Mouse (Mus musculus) heart, embryonic 14.5 days (tissue): ENCODE measurements around the gene Pdcd1lg2. TPM values are rescaled to one million over a fixed set of nuclear protein-coding genes. Genes with fewer than 3 reads are reported as not detected.

Experiments used
- ATAC-seq: fragments of 200-750 bp; cut with Nextera tagmentation; 2 replicates; pipeline ENCODE4 v1.8.0; 2017; ENCODE audit warnings: low read depth, moderate TSS enrichment; ENCODE audit not compliant: insufficient number of reproducible peaks, insufficient read depth, low FRiP score
- H3K27ac ChIP-seq, 2 experiments: fragments of 200-500 bp in 1 of 2; fragments of 300-500 bp in 1 of 2; sonication (generic) in 1 of 2; replicated peaks in 1 of 2; 2 replicates each; pipeline ENCODE4 v1.5.1; 2012 to 2014; ENCODE audit warnings: low read depth in 2 of 2, low read length in 2 of 2, control low read depth in 1 of 2, mild to moderate bottlenecking in 1 of 2, mixed read lengths in 1 of 2; ENCODE audit not compliant: control insufficient read depth in 1 of 2, insufficient read depth in 1 of 2
- H3K27me3 ChIP-seq: fragments of 300-500 bp; sonication (generic); 2 replicates; pipeline ENCODE4 v1.6.1; 2014; ENCODE audit warnings: mild to moderate bottlenecking, low read length, control low read depth; ENCODE audit not compliant: control insufficient read depth, insufficient read depth
- H3K36me3 ChIP-seq: fragments of 300-500 bp; sonication (generic); 2 replicates; pipeline ENCODE4 v1.6.1; 2014; ENCODE audit warnings: mild to moderate bottlenecking, control low read depth, low read length, mixed read lengths; ENCODE audit not compliant: control insufficient read depth, insufficient read depth
- H3K4me1 ChIP-seq, 2 experiments: fragments of 200-500 bp in 1 of 2; fragments of 300-500 bp in 1 of 2; sonication (generic) in 1 of 2; 2 replicates each; pipeline ENCODE4 v1.6.1; 2012 to 2014; ENCODE audit warnings: low read length in 2 of 2, control low read depth in 1 of 2, mixed read lengths in 1 of 2; ENCODE audit not compliant: control insufficient read depth in 2 of 2, insufficient read depth in 2 of 2
- H3K4me2 ChIP-seq: fragments of 300-500 bp; sonication (generic); 2 replicates; pipeline ENCODE4 v1.6.1; 2014; ENCODE audit warnings: mild to moderate bottlenecking, low read length
- H3K4me3 ChIP-seq, 2 experiments: fragments of 200-500 bp in 1 of 2; fragments of 300-500 bp in 1 of 2; sonication (generic) in 1 of 2; 2 replicates each; pipeline ENCODE4 v1.5.1; 2012 to 2014; ENCODE audit warnings: low read length in 2 of 2, mild to moderate bottlenecking in 2 of 2, control low read depth in 1 of 2, low read depth in 1 of 2, moderate library complexity in 1 of 2; ENCODE audit not compliant: control insufficient read depth in 1 of 2, insufficient read depth in 1 of 2
- H3K9ac ChIP-seq: fragments of 300-500 bp; sonication (generic); 2 replicates; pipeline ENCODE4 v1.6.1; 2014; ENCODE audit warnings: mild to moderate bottlenecking, low read length
- H3K9me3 ChIP-seq: fragments of 300-500 bp; sonication (generic); 2 replicates; pipeline ENCODE4 v1.6.1; 2016; ENCODE audit warnings: low read length, control low read depth; ENCODE audit not compliant: control insufficient read depth
- WGBS: fragments of 180-500 bp; shearing (Covaris S2); extraction: QIAGEN DNeasy Blood & Tissue Kit; methylation state at CpG from one replicate; pipeline ENCODE4 v1.1.7; 2014; 5-methylcytosine and 5-hydroxymethylcytosine counted together
- polyA plus RNA-seq: library from polyadenylated mRNA; unstranded; fragments of >200 nt; fragmentation: Nextera tagmentation; extraction: Ambion mirVana; gene quantifications from 2 replicates; pipeline ENCODE4 v1.2.1, GENCODE M21; 2014

Pdcd1lg2 gene
- polyA plus RNA-seq, 1 experiment from 2014 or later, result not detected

- Histone ChIP-seq H3K9me3 (no peaks in the 10 kb centered on the region), H3K4me1 (peaks cover 2 to 3% of the 10 kb centered on the region in 2 experiments; a peak in 3 of 4 replicates), H3K4me3 (no peak overlapping the region), H3K27me3 (no peaks in the 10 kb centered on the region), H3K4me2 (no peak overlapping the region), H3K9ac (no peak overlapping the region), H3K36me3 (no peaks in the 10 kb centered on the region), H3K27ac (no peak overlapping the region)
- 86% methylated on average over 3 of the region's 3 CpGs for WGBS
- ATAC-seq, result no peak
Observed at GRCm38 (mm10) chr19:29372621-29373020, 38.1 kb upstream of the Pdcd1lg2 start.

- Histone ChIP-seq H3K27ac (no peak overlapping the region), H3K4me2 (peak overlapping the region; percentile 58), H3K4me1 (peaks cover 2 to 3% of the 10 kb centered on the region in 2 experiments; a peak in 3 of 4 replicates), H3K4me3 (peak overlapping the region; percentile 11 to 25; a peak in 3 of 4 replicates), H3K9ac (peak overlapping the region; percentile 30; the same call in 1 of the 2 replicates), H3K27me3 (no peaks in the 10 kb centered on the region), H3K9me3 (no peaks in the 10 kb centered on the region), H3K36me3 (no peaks in the 10 kb centered on the region)
- WGBS, result 47% methylated on average over 11 of the region's 11 CpGs
- no peak for ATAC-seq
Observed at GRCm38 (mm10) chr19:29373438-29373837, 37.3 kb upstream of the Pdcd1lg2 start.

- Histone ChIP-seq H3K4me1 (peaks cover 2 to 3% of the 10 kb centered on the region in 2 experiments; a peak in 3 of 4 replicates), H3K9me3 (no peaks in the 10 kb centered on the region), H3K27ac (no peak overlapping the region), H3K4me3 (no peak overlapping the region), H3K36me3 (no peaks in the 10 kb centered on the region), H3K27me3 (no peaks in the 10 kb centered on the region), H3K9ac (no peak overlapping the region), H3K4me2 (no peak overlapping the region)
- ATAC-seq, result no peak
- 86% methylated on average over 9 of the region's 9 CpGs for WGBS
Observed at GRCm38 (mm10) chr19:29374947-29375346, 35.8 kb upstream of the Pdcd1lg2 start.

GRCm38 (mm10) chr19:29376382-29376781, 34.3 kb upstream of the Pdcd1lg2 start:
- no peak for ATAC-seq
- Histone ChIP-seq H3K4me1 (peaks cover 2 to 3% of the 10 kb centered on the region in 2 experiments; a peak in 3 of 4 replicates), H3K9me3 (no peaks in the 10 kb centered on the region), H3K9ac (no peak overlapping the region), H3K4me3 (no peak overlapping the region), H3K27ac (no peak overlapping the region), H3K27me3 (no peaks in the 10 kb centered on the region), H3K36me3 (no peaks in the 10 kb centered on the region), H3K4me2 (no peak overlapping the region)
- 70% methylated on average over 3 of the region's 3 CpGs for WGBS

- no peak overlapping the region for H3K4me3 ChIP-seq
- no peak for ATAC-seq
- no peak overlapping the region for H3K9ac ChIP-seq
- no peaks in the 10 kb centered on the region for H3K36me3 ChIP-seq
- no peaks in the 10 kb centered on the region for H3K9me3 ChIP-seq
- WGBS, result 84% methylated on average over 14 of the region's 14 CpGs
- no peak overlapping the region for H3K4me2 ChIP-seq
- no peaks in the 10 kb centered on the region for H3K4me1 ChIP-seq
- H3K27ac ChIP-seq, result no peak overlapping the region
- no peaks in the 10 kb centered on the region for H3K27me3 ChIP-seq
Observed at GRCm38 (mm10) chr19:29379839-29380603, 30.7 kb upstream of the Pdcd1lg2 start.

- Histone ChIP-seq H3K4me1 (no peaks in the 10 kb centered on the region), H3K4me2 (no peak overlapping the region), H3K27me3 (no peaks in the 10 kb centered on the region), H3K9me3 (no peaks in the 10 kb centered on the region), H3K4me3 (no peak overlapping the region), H3K9ac (no peak overlapping the region), H3K27ac (no peak overlapping the region), H3K36me3 (no peaks in the 10 kb centered on the region)
- WGBS, result 90% methylated on average over 5 of the region's 5 CpGs
- no peak for ATAC-seq
Observed at GRCm38 (mm10) chr19:29383368-29383767, 27.4 kb upstream of the Pdcd1lg2 start.

- no peaks in the 10 kb centered on the region for H3K36me3 ChIP-seq
- H3K27me3 ChIP-seq, result no peaks in the 10 kb centered on the region
- H3K9ac ChIP-seq, result no peak overlapping the region
- H3K4me1 ChIP-seq, result no peaks in the 10 kb centered on the region
- H3K27ac ChIP-seq, result no peak overlapping the region
- ATAC-seq, result no peak
- no peak overlapping the region for H3K4me2 ChIP-seq
- WGBS, result 82% methylated on average over 9 of the region's 9 CpGs
- H3K9me3 ChIP-seq, result no peaks in the 10 kb centered on the region
- H3K4me3 ChIP-seq, result no peak overlapping the region
Observed at GRCm38 (mm10) chr19:29384412-29384811, 26.3 kb upstream of the Pdcd1lg2 start.

- ATAC-seq, result no peak
- H3K9ac ChIP-seq, result no peak overlapping the region
- no peaks in the 10 kb centered on the region for H3K27me3 ChIP-seq
- no peak overlapping the region for H3K4me2 ChIP-seq
- H3K9me3 ChIP-seq, result no peaks in the 10 kb centered on the region
- H3K4me1 ChIP-seq, result no peaks in the 10 kb centered on the region
- no peak overlapping the region for H3K4me3 ChIP-seq
- 75% methylated on average over 6 of the region's 6 CpGs for WGBS
- no peak overlapping the region for H3K27ac ChIP-seq
- no peaks in the 10 kb centered on the region for H3K36me3 ChIP-seq
Observed at GRCm38 (mm10) chr19:29384994-29385393, 25.7 kb upstream of the Pdcd1lg2 start.
